Mouse (Mus musculus) midbrain, embryonic 14.5 days (tissue): ENCODE measurements around the gene Ssr2. TPM values are rescaled to one million over a fixed set of nuclear protein-coding genes. Genes with fewer than 3 reads are reported as not detected.

Experiments
- ATAC-seq: fragments of 200-750 bp; cut with Nextera tagmentation; 2 replicates; pipeline ENCODE4 v1.8.0; 2017; ENCODE audit warnings: moderate number of reproducible peaks, moderate library complexity; ENCODE audit not compliant: low FRiP score, low TSS enrichment
- DNase-seq: peaks from one replicate; pipeline ENCODE4 v3.0.0-alpha.2; 2015
- H3K27ac ChIP-seq: fragments of 300-500 bp; sonication (generic); replicated peaks from 2 replicates; pipeline ENCODE4 v1.5.1; 2014; ENCODE audit warnings: mild to moderate bottlenecking, low read depth, low read length, moderate library complexity
- H3K27me3 ChIP-seq: fragments of 300-500 bp; sonication (generic); 2 replicates; pipeline ENCODE4 v1.6.1; 2014; ENCODE audit warnings: low read length, control low read depth, mixed read lengths; ENCODE audit not compliant: control insufficient read depth, insufficient read depth
- H3K36me3 ChIP-seq: fragments of 300-500 bp; sonication (generic); 2 replicates; pipeline ENCODE4 v1.6.1; 2014; ENCODE audit warnings: low read length, control low read depth; ENCODE audit not compliant: control insufficient read depth, insufficient read depth
- H3K4me1 ChIP-seq: fragments of 300-500 bp; sonication (generic); 2 replicates; pipeline ENCODE4 v1.6.1; 2014; ENCODE audit warnings: mild to moderate bottlenecking, antibody characterized with exemption, low read length, control low read depth; ENCODE audit not compliant: control insufficient read depth, insufficient read depth
- H3K4me2 ChIP-seq: fragments of 300-500 bp; sonication (generic); 2 replicates; pipeline ENCODE4 v1.6.1; 2014; ENCODE audit warnings: mild to moderate bottlenecking, low read length, moderate library complexity
- H3K4me3 ChIP-seq: fragments of 300-500 bp; sonication (generic); replicated peaks from 2 replicates; pipeline ENCODE4 v1.5.1; 2014; ENCODE audit warnings: low read depth, low read length
- H3K9ac ChIP-seq: fragments of 300-500 bp; sonication (generic); replicated peaks from 2 replicates; pipeline ENCODE4 v1.6.1; 2014; ENCODE audit warnings: mild to moderate bottlenecking, low read length, moderate library complexity
- H3K9me3 ChIP-seq: fragments of 300-500 bp; sonication (generic); 2 replicates; pipeline ENCODE4 v1.6.1; 2016; ENCODE audit warnings: low read length, control low read depth, mixed read lengths; ENCODE audit not compliant: control insufficient read depth
- WGBS: fragments of 180-500 bp; shearing (Covaris S2); extraction: QIAGEN DNeasy Blood & Tissue Kit; methylation state at CpG from one replicate; pipeline ENCODE4 v1.1.7; 2014; 5-methylcytosine and 5-hydroxymethylcytosine counted together
- polyA plus RNA-seq: library from polyadenylated mRNA; unstranded; fragments of >200 nt; fragmentation: Nextera tagmentation; extraction: Ambion mirVana; gene quantifications from 2 replicates; pipeline ENCODE4 v1.2.1, GENCODE M21; 2014

Gene Ssr2
- polyA plus RNA-seq, 1 experiment from 2014 or later: 114 TPM

- no peaks in the 10 kb centered on the region for H3K9me3 ChIP-seq
- peaks cover 6% of the 10 kb centered on the region; the same call in 1 of the 2 replicates for H3K4me1 ChIP-seq
- H3K9ac ChIP-seq: no peak overlapping the region
- 49% methylated on average over 8 of the region's 8 CpGs for WGBS
- no peaks in the 10 kb centered on the region for H3K27me3 ChIP-seq
- no peak overlapping the region for H3K27ac ChIP-seq
- DNase-seq (no peak), ATAC-seq (no peak)
- peak overlapping the region; percentile 91 for H3K4me2 ChIP-seq
- peak overlapping the region; percentile 83 for H3K4me3 ChIP-seq
- peaks cover 25% of the 10 kb centered on the region for H3K36me3 ChIP-seq
Observed at GRCm38 (mm10) chr3:88578498-88579424, 3.1 kb downstream of the Ssr2 start.

GRCm38 (mm10) chr3:88579454-88580117, 3.9 kb downstream of the Ssr2 start:
- Histone ChIP-seq H3K36me3 (peaks cover 29% of the 10 kb centered on the region), H3K27me3 (no peaks in the 10 kb centered on the region), H3K4me3 (peak overlapping the region; percentile 83), H3K9me3 (no peaks in the 10 kb centered on the region), H3K4me2 (peak overlapping the region; percentile 91), H3K4me1 (peaks cover 6% of the 10 kb centered on the region; the same call in 1 of the 2 replicates), H3K9ac (peak overlapping the region; percentile 84), H3K27ac (no peak overlapping the region; the same call in 1 of the 2 replicates)
- ATAC-seq (peak; percentile 78), DNase-seq (peak; percentile 90)
- WGBS: under 1% methylated on average over 34 of the region's 34 CpGs

GRCm38 (mm10) chr3:88585769-88586168, 10.1 kb downstream of the Ssr2 start:
- no peaks in the 10 kb centered on the region for H3K9me3 ChIP-seq
- H3K27ac ChIP-seq: no peak overlapping the region
- H3K36me3 ChIP-seq: peaks cover 66% of the 10 kb centered on the region
- no peak overlapping the region for H3K4me2 ChIP-seq
- H3K9ac ChIP-seq: no peak overlapping the region
- ATAC-seq: no peak
- H3K4me1 ChIP-seq: no peaks in the 10 kb centered on the region
- no peak overlapping the region for H3K4me3 ChIP-seq
- no peaks in the 10 kb centered on the region for H3K27me3 ChIP-seq
- no peak for DNase-seq
- WGBS: 97% methylated on average over 6 of the region's 6 CpGs

GRCm38 (mm10) chr3:88586640-88587039, 11.0 kb downstream of the Ssr2 start:
- H3K4me2 ChIP-seq: no peak overlapping the region
- no peak overlapping the region for H3K27ac ChIP-seq
- DNase-seq (no peak), ATAC-seq (no peak)
- WGBS: 96% methylated on average over 5 of the region's 5 CpGs
- H3K9me3 ChIP-seq: no peaks in the 10 kb centered on the region
- no peak overlapping the region for H3K4me3 ChIP-seq
- no peak overlapping the region for H3K9ac ChIP-seq
- no peaks in the 10 kb centered on the region for H3K4me1 ChIP-seq
- H3K36me3 ChIP-seq: peaks cover 62% of the 10 kb centered on the region
- H3K27me3 ChIP-seq: no peaks in the 10 kb centered on the region

- 28% methylated on average over 5 of the region's 5 CpGs for WGBS
- no peak for ATAC-seq
Observed at GRCm38 (mm10) chr3:88590246-88590645, 14.6 kb downstream of the Ssr2 start.

GRCm38 (mm10) chr3:88591044-88591443, 15.4 kb downstream of the Ssr2 start:
- Histone ChIP-seq H3K4me1 (no peaks in the 10 kb centered on the region), H3K9me3 (no peaks in the 10 kb centered on the region), H3K9ac (no peak overlapping the region), H3K4me3 (no peak overlapping the region), H3K36me3 (peaks cover 32% of the 10 kb centered on the region), H3K27me3 (no peaks in the 10 kb centered on the region), H3K27ac (no peak overlapping the region), H3K4me2 (no peak overlapping the region)
- WGBS: 49% methylated on average over 3 of the region's 3 CpGs
- DNase-seq: no peak
- no peak for ATAC-seq

More at GRCm38 (mm10) chr3:88590246-88590645, 14.6 kb downstream of the Ssr2 start:
- H3K4me1 ChIP-seq: no peaks in the 10 kb centered on the region
- no peaks in the 10 kb centered on the region for H3K27me3 ChIP-seq
- no peak for DNase-seq
- no peak overlapping the region for H3K27ac ChIP-seq
- no peaks in the 10 kb centered on the region for H3K9me3 ChIP-seq
- no peak overlapping the region for H3K4me2 ChIP-seq
- peaks cover 37% of the 10 kb centered on the region for H3K36me3 ChIP-seq
- H3K4me3 ChIP-seq: no peak overlapping the region
- no peak overlapping the region for H3K9ac ChIP-seq

- H3K4me3 ChIP-seq: no peak overlapping the region
- H3K9ac ChIP-seq: no peak overlapping the region
- no peak overlapping the region for H3K4me2 ChIP-seq
- H3K27ac ChIP-seq: no peak overlapping the region
- H3K9me3 ChIP-seq: no peaks in the 10 kb centered on the region
- no peaks in the 10 kb centered on the region for H3K4me1 ChIP-seq
- ATAC-seq (no peak; the same call in 1 of the 2 replicates), DNase-seq (peak; percentile 90)
- H3K36me3 ChIP-seq: peaks cover 21% of the 10 kb centered on the region
- no peaks in the 10 kb centered on the region for H3K27me3 ChIP-seq
- WGBS: 31% methylated on average over 9 of the region's 9 CpGs
Observed at GRCm38 (mm10) chr3:88591950-88592731, 16.5 kb downstream of the Ssr2 start.

- no peak overlapping the region for H3K4me2 ChIP-seq
- H3K4me1 ChIP-seq: no peaks in the 10 kb centered on the region
- DNase-seq (no peak), ATAC-seq (no peak)
- 75% methylated on average over 10 of the region's 10 CpGs for WGBS
- H3K27me3 ChIP-seq: no peaks in the 10 kb centered on the region
- H3K9me3 ChIP-seq: no peaks in the 10 kb centered on the region
- no peak overlapping the region for H3K4me3 ChIP-seq
- H3K36me3 ChIP-seq: peaks cover 12% of the 10 kb centered on the region
- no peak overlapping the region for H3K9ac ChIP-seq
- H3K27ac ChIP-seq: no peak overlapping the region
Observed at GRCm38 (mm10) chr3:88592942-88593576, 17.4 kb downstream of the Ssr2 start.
